Mouse (Mus musculus) thymus, postnatal 10 days (tissue): Measurements from ENCODE around the gene Disp1.

Source experiments
- DNase-seq, 2 experiments: peaks; one replicate each; pipeline ENCODE4 v3.0.0; 2021; ENCODE audit warnings: low spot score in 2 of 2

Disp1 gene

GRCm38 (mm10) chr1:183133440-183133839 is 87.9 kb downstream of the Disp1 start:
- DNase-seq: no peak

DNA sequence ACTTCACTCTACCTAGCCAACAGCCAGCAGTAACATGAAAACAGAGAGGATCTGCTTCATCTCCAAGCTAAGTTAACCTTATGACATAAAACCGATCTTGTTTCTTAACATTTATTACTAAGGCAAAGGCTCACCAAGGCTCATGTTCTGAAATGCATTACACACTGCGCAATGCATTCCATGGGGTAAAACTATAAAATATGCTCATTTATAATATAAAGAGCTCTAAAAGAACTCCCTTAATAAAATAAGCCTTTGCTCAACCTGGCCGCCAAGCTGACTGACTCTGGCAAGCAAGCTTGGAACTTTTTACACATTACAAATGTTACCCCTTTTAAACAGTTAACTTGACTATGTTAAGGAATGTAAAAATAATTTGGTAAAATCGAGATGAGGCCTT is 94.1 kb downstream of the Disp1 start:
- DNase-seq: no peak

DNA sequence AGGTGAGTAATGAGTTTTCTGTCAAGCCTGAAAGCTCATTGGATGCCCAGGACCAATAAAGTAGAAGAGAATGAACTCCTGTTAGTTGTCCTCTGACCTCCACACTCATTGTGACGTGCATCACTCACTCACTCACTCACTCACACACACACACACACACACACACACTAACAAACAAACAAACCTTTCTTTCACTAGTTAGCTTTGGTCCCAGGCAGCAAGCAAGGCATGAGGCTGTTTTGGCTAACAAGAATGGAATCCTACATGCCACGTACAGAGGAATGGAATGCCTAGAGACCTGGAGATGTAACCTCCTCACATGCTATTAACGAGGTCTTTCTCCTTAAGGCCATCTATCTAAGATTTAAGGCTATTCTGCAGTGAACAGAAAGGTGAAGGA is 97.6 kb downstream of the Disp1 start:
- DNase-seq: no peak

DNA sequence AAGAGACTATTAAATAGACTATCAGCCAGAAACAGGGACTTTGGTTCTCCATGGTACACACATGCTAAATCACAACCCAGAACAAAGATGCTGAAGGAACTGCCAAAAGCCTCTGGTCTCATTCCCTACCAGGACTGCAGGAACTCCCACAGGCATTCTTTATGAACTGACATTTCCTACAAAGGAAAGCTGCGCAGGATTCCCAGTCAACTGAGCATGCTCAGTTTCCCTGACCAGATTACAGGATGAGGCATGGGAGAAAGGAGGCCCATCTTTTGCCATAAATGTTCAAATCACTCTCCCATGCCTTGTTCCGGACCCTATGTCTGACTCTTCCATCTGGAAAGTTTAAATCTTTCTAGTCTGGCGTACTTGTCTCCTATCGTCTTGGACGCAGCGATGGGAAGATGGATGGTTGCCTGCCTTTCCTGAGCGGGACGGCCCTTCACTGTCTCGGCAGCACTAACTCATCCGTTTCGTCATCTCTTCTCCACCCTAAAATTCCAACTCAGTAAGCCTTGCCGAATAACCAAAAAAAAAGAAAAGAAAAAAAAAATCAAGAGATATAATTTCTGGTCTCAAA is 100.9 kb downstream of the Disp1 start:
- DNase-seq: no peak

DNA sequence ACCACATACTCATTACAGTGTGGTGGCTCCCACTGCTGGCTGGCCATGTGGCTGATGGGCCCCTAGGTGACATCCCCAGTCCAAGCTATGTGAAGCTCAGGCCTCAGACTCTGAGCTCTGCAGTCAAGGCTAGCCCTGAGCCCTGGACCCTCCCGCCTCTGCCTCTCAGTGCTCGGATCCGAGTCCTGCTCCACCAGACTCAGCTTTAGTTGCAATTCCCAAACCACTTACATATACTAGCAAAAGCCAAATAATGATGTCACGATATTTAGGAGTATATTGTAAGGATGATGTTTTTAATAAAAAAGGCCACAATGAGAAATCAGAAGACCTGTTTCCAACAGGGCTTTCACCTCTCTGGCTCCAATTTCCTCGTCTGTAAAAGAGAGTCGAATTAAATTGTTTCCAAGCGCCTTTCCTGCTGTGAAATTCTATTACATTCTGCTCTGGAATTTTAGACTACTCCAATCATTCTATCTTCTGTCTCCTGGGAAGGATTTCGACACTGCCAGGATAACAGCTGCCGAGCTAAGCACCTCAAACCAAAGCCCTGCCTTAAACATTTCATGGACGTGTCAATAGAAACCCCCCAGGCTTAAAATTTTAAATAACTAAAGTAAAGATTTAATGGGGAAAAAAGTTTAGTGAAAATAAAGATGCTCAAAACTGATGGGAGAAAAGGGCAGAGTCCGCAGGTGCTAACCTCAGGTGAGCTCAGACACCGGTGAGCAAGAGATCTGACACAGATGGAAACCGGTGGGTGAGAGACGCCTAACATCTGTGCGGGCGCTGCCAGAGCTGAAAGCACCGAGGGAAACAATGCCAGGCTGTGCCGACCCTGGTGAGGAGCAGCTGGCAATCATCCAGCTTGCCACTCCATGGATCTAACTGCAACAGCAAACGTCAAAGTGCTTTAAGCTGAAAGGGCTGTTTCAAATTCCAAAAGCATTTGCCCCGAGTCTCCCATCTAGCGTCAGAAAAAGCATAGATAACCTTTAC is 103.2 kb downstream of the Disp1 start:
- DNase-seq: no peak

DNA sequence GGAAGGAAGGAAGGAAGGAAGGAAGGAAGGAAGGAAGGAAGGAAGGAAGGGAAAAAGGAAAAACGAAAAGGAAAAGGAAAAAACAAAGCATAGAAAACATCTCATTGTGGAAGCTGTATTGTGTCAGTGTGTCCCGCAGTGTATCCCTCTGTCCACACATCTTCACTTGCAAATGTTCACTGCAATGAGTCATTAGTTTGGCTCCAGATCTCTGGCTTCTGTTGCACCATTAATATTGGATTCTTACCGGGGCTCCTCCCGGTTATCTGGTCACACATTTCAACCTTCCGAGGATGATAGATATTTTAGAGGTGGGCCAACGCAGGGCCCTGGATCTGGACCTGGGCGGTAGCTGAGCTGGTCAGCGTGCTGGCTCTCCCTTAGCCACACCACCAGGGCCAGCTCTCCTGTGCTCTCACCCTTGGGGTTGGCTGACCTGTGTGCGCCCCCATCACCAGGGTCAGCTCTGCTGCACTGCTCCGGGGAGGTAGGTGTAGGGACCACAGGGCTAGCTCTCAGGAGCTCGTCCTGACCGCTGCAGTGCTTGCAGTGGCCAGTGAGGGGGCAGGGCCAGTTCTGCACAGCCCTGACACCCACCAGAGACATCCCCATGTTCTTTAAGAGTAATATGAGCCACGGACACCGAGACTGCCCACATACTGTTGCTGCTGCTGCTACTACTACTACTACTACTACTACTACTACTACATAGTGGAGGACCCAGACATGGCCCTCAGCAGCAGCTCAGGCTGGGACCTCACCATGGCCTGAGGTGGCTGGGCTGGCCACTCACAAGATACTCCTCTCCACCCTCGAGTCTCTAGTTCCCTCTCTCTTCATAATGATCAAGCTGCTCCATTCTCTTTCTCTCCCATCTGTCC is 104.1 kb downstream of the Disp1 start:
- DNase-seq: no peak

DNA sequence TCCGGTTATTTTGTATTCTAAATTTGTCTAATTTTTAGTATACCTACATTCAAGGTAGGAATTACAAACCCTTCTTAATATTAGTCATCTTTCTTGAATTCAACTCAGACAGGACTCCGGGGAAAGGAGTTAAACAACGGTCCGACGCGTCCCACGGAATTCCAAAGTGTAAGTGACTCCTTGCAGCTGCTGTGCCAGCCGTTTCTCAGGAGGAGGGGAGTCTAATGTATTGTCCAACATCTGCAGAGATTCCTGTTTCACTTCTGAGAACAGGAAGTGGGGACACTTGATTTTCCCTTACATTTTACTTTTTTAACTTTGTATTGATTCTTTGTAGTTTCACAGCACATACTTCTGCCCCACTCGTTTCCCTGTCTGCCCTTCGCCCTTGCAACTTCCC is 104.9 kb downstream of the Disp1 start:
- no peak for DNase-seq

DNA sequence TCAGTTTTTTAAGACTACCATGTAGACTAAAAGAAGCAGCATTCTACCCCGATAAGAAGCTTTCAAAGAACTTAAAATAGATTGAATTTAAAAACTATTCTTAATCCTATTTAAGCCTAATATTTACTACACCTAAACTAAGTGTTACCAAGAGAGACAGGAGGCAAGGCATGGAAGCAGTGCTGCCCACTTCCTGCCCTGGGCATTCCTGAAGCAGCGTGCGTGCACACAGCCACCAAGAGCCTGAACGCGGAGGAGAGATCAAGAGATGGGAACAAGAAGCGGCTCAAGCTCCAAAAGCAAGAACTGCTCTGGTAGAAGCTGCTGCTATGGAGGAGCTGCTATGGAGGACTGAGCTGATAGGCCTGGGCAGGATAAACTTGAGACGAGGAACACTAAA is 106.2 kb downstream of the Disp1 start:
- DNase-seq: peak in 1 of 2 experiments; percentile 30

DNA sequence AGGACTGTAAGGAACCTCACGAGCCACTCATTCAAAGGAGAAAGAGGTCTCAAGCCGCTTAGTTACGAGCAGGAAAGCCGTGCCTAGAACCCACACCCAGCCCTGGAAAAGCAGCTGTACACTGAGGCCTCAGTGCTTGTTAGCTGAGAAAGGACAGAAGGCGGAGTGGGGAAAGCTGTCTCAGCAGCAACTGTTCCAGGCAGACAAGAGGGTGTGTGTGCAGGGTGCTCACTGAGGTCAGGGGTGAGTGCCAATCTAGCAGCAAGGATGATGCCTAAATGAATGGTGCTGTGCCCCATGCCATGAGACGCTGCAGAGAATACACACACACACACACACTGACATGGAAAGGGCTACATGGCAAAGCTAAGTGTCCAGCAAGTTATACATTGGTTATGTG is 106.8 kb downstream of the Disp1 start:
- no peak for DNase-seq

- no peak for DNase-seq
Measured at GRCm38 (mm10) chr1:183113546-183113945, 107.8 kb downstream of the Disp1 start.

GRCm38 (mm10) chr1:183107476-183107875 is 113.8 kb downstream of the Disp1 start:
- DNase-seq: peak; percentile 48 to 55

DNA sequence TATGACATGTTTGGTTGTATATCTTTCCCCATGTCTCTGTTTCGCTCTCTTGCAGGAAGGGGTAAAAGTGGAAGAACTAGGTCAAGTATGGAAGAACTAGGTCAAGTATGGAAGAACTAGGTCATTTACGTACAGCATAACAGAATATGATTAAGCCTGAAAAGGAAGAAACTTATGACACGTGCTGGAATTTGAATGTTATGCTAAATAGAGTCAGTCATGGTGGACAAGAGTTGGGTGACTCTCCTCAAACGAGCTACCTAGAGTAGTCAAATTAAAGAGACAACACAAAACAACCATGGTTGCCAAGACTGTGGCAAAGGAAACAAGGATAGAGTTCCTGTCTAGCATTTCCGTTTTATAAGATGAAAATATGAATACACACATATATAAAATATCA is 116.6 kb downstream of the Disp1 start:
- no peak for DNase-seq

- DNase-seq: peak in 1 of 2 experiments; percentile 32
Measured at GRCm38 (mm10) chr1:183102775-183103174, 118.5 kb downstream of the Disp1 start.

GRCm38 (mm10) chr1:183102153-183102552 is 119.2 kb downstream of the Disp1 start:
- DNase-seq: no peak

DNA sequence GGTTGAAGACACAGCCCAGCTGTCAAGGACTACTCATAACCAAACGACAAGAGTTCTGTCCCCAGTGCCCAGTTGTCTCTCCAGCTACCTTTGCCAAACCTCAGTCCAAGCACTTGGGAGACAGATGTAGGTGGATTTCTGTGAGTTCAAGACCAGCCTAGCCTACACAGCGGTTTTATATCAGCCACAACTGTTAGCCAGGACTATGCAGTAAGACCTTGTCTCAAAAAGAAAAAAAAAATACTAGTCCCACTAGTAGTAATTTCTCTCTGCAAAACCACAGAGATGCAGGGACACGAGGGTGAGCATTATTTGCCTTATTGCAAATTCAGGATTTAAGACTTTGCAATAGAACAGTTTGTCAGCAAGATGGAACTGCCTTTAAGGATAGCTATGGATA is 120.0 kb downstream of the Disp1 start:
- no peak for DNase-seq

GRCm38 (mm10) chr1:183100245-183100644 is 121.1 kb downstream of the Disp1 start:
- DNase-seq: no peak

DNA sequence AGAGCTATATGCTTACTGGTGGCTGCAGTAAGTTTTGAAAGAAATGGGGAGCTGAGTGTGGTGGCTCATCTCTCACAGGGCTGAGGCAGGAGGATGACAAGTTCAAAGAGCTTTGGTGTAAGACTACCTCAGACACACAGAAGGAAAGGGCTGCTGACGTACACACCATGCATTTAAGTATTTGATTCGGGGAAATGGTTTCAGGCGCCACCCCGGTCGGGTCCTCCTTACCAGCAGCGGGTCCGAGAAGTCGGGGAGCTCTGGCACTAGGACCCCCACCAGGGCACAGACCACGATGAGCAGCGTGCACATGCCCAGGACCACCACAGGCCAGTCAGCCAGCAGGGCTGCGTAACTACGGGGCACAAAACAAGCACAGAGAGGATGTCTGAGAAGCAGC is 121.6 kb downstream of the Disp1 start:
- DNase-seq: no peak

GRCm38 (mm10) chr1:183097606-183098005 is 123.7 kb downstream of the Disp1 start:
- DNase-seq: no peak

DNA sequence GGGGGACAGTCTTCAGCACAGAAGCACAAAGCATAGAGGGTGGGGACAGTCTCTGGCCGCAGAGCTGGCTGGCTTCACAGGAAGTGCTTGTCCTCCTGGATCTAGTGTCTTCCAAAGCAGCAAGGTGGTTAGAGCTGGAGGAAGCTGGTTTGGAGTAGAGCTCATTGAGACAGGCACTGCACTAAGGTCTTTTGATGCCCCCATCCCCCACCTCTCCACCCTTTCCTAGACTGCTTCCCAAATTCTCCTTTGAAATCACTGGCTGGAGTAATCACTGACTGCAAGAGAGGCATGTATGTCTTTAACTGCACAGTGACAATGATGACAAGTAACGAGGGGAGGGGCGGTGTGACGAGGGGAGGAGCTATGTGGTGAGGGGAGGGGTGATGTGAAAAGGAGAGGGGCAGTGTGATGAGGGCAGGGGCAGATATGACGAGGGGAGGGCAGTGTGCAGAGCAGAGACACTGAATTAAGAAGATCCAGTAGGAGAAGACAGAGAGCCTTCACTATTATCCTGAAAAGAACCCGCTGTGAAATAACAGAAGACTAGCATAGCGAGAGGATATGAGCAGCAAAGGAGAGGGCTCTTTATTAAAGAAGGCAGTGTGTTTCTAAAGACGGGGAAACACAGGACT is 125.8 kb downstream of the Disp1 start:
- DNase-seq: no peak

DNA sequence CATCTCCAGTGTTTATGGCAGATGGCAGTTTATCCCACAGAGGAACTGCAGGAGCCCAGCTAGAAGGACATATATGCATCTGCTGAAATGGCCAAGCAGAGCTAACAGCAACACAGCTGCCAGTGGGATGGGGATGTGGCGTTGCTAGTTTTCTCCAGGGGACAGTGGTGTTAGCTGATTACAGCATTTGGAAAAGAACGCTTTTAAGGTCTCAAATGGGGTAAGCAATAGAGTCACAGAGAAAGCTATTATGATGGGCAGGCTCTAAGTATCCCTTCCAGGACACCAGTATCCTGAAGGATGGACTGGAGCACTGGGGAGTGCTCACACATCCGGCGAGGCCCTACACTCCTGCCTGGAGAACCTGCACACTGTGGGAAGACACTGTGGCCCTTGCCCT is 129.0 kb downstream of the Disp1 start:
- DNase-seq: no peak

GRCm38 (mm10) chr1:183091203-183091602 is 130.1 kb downstream of the Disp1 start:
- no peak for DNase-seq

DNA sequence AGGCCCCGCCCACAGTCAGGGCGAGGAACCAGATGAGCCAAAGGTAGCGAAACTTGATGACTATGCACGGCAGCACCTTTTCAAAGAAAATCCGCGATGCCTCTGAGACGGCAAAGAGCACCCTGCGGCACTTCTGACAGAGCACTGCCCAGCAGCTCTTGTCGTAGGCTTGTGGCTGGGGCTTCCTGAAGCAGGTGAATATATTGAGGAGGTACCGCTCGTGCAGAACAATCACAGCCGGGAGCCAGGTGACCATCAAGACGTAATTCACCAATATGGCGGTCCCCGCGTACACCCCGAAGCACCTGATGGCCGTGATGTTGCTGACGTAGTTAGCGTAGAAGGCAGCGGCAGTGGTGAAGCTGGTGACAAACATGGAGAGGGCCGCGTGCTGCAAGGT is 132.7 kb downstream of the Disp1 start:
- DNase-seq: no peak
